Mouse (Mus musculus) thymus, adult 2 months (tissue): ENCODE measurements around the gene Auts2. TPM values are rescaled to one million over a fixed set of nuclear protein-coding genes. Genes with fewer than 3 reads are reported as not detected.

Experiments used
- DNase-seq: peaks from one replicate; pipeline ENCODE4 v3.0.0; 2021
- H3K27ac ChIP-seq: fragments of 200-500 bp; 2 replicates; pipeline ENCODE4 v1.5.1; 2012; ENCODE audit warnings: low read length, control low read depth; ENCODE audit not compliant: control insufficient read depth, insufficient read depth
- H3K27me3 ChIP-seq: fragments of 200-500 bp; 2 replicates; pipeline ENCODE4 v1.6.1; 2012; ENCODE audit warnings: mild to moderate bottlenecking, low read length, moderate library complexity, mixed read lengths; ENCODE audit not compliant: control insufficient read depth, insufficient read depth
- H3K36me3 ChIP-seq: fragments of 200-500 bp; 2 replicates; pipeline ENCODE4 v1.6.1; 2012; ENCODE audit warnings: mild to moderate bottlenecking, low read length, moderate library complexity; ENCODE audit not compliant: control insufficient read depth, insufficient read depth
- H3K4me1 ChIP-seq: fragments of 200-500 bp; replicated peaks from 2 replicates; pipeline ENCODE4 v1.6.1; 2012; ENCODE audit warnings: low read length; ENCODE audit not compliant: control insufficient read depth, insufficient read depth
- H3K4me3 ChIP-seq: fragments of 200-500 bp; 2 replicates; pipeline ENCODE4 v1.5.1; 2012; ENCODE audit warnings: mild to moderate bottlenecking, low read length, control low read depth, moderate library complexity; ENCODE audit not compliant: control insufficient read depth, insufficient read depth
- CTCF ChIP-seq: fragments of 200-500 bp; IDR thresholded peaks from 2 replicates; pipeline ENCODE4 v1.5.1; 2012; ENCODE audit warnings: mild to moderate bottlenecking, control low read depth, low read length, moderate library complexity, borderline replicate concordance; ENCODE audit not compliant: control insufficient read depth, poor library complexity, insufficient read depth; ENCODE audit errors: extremely low read depth
- POLR2A ChIP-seq: fragments of 200-500 bp; IDR thresholded peaks from 2 replicates; pipeline ENCODE4 v1.6.1; 2012; ENCODE audit warnings: mild to moderate bottlenecking, low read length, control low read depth, moderate library complexity; ENCODE audit not compliant: control insufficient read depth, poor library complexity, insufficient read depth; ENCODE audit errors: extremely low read depth
- WGBS: fragments of 180-500 bp; shearing (Covaris S2); methylation state at CpG from one replicate; pipeline ENCODE4 v1.1.7; 2018; 5-methylcytosine and 5-hydroxymethylcytosine counted together
- polyA plus RNA-seq: library from polyadenylated mRNA; depleted of rRNA; stranded (reverse); fragments of >200 nt; gene quantifications from 2 replicates; pipeline ENCODE4 v1.2.3, GENCODE M21; 2012

Gene Auts2
- polyA plus RNA-seq, 1 experiment: 4.9 TPM

DNA sequence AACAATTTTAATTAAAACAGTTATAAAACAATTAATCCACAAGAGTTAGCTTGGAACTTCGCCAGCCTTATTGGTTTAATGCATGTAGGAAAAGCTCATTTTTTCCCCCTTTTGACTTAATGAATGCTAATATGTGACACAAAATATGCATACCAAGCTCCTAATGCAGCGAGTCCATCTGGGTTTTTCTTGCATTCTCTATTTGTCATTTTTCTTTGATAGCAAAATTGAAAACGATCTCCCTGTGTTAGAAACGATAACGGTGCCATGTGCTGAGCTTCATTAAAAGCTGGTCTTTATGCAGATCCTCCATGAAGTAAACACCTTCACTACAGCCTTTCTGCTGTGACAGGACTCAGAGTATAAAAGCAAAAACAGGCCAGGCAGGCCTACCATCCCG is 62.7 kb downstream of the Auts2 start:
- no peaks in the 10 kb centered on the region for H3K27me3 ChIP-seq
- no peak overlapping the region for H3K4me3 ChIP-seq
- H3K27ac ChIP-seq: no peak overlapping the region
- WGBS: 87% methylated on average over 6 of the region's 6 CpGs
- H3K4me1 ChIP-seq: no peaks in the 10 kb centered on the region
- no peaks in the 10 kb centered on the region for H3K36me3 ChIP-seq
- no peak for DNase-seq
- TF ChIP-seq CTCF (no peak), POLR2A (no peak)

DNA sequence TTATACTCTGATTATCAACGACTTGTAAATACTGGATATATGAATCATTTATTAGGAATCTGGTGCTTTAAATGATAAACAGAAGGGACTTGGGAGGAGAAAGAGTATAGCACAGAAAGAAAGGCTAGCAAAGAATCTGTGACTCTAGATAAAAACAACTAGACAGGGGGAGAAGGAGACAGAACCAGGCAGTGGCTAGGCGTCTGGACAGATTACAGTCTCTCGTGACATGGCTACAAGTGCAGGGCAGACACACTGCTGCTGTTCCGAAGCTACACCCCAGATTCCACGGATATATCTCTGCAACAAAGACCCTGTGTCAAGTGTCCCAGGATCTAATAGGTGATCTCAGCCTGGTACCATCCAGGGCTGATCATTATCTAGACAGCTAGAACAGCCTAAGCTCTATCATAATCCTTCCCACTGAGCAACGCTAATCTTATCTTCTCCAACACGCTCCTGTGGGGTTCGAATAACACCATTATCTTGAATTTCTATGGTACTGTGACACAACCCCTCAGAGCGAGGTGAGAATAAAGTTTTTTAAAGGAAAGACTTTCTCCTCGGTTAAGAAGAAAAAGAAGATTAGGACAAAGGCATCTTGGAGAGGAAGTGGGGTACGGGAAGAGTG is 63.8 kb downstream of the Auts2 start:
- DNase-seq: no peak
- Histone ChIP-seq H3K27me3 (no peaks in the 10 kb centered on the region), H3K4me3 (no peak overlapping the region), H3K27ac (no peak overlapping the region), H3K4me1 (no peaks in the 10 kb centered on the region), H3K36me3 (no peaks in the 10 kb centered on the region)
- TF ChIP-seq POLR2A: no peak
- TF ChIP-seq CTCF: no peak
- 85% methylated on average over 11 of the region's 11 CpGs for WGBS

DNA sequence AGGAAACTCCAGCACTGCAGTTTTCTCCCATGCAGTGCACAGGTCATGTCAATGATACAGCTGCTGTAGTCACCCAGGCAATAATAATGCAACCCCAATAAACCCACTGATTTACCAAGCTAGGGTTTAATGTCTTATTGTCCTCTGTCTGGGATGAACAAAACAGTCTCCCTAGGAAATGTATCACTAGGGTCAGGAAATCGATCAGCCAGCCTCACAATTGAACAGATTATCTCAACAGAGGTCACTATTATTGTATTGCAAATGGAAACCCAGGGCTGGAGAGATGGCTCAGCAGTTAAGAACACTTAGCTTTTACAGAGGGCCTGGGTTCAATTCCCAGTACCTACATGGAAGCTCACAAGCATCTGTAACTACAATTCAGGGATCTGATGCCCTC is 65.6 kb downstream of the Auts2 start:
- H3K27me3 ChIP-seq: no peaks in the 10 kb centered on the region
- no peak overlapping the region for H3K4me3 ChIP-seq
- 83% methylated on average over 1 of the region's 1 CpGs for WGBS
- TF ChIP-seq CTCF: no peak
- no peaks in the 10 kb centered on the region for H3K4me1 ChIP-seq
- H3K36me3 ChIP-seq: no peaks in the 10 kb centered on the region
- no peak overlapping the region for H3K27ac ChIP-seq
- DNase-seq: no peak

DNA sequence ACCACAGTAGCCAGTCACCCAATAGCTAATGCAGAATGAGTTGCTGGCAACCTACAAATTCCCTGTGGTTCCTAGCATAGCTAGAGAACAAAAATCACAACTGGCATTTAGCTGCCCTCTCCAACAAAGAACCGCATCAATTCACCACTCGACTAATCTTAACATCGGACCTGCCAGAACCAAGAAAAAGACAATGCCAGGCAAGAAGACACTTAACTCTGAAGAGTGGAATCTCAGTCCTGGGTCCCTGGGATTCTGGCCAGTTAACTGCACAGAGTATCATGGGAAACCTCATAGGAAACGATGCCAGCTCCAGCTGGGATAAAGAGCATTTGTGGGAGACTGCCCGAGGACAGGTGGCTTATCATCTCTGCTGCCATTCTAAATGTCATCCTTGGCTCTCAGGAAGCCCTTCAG is 70.2 kb downstream of the Auts2 start:
- H3K27me3 ChIP-seq: no peaks in the 10 kb centered on the region
- no peaks in the 10 kb centered on the region for H3K4me1 ChIP-seq
- DNase-seq: no peak
- H3K27ac ChIP-seq: no peak overlapping the region
- no peaks in the 10 kb centered on the region for H3K36me3 ChIP-seq
- TF ChIP-seq CTCF (no peak), POLR2A (no peak)
- WGBS: 90% methylated on average over 5 of the region's 5 CpGs
- no peak overlapping the region for H3K4me3 ChIP-seq

DNA sequence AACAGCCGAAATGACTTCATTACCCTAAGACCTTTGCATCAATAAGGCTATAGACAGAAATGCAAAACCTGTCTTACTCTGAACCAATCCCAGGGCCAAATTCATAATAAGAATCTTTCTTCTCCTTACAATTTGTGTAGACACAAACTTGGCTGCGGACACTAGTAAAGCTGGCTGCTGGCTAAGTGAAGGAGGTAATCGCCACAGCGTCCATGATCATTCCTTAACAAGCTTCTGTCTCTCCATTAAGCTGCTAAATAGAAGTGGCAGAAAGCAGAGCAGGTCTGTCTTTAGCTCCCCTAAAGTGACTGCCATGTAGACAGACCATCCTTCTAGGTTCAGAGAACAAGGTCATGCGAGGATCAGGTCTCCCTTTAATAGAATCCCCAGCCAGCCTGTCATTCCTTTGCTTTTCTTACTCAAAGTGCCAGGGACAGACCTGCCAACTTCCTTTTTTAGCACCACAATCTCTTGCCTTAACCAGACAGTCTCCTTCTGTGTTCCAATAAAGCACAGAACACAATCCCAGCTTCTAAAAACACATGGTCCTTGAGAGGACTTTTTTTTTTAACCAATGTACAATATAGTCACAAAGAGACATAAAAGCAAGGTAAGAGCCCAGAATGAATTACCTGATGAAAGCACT is 70.8 kb downstream of the Auts2 start:
- Histone ChIP-seq H3K27ac (no peak overlapping the region), H3K4me3 (no peak overlapping the region), H3K4me1 (no peaks in the 10 kb centered on the region), H3K27me3 (no peaks in the 10 kb centered on the region), H3K36me3 (no peaks in the 10 kb centered on the region)
- no peak for TF ChIP-seq POLR2A
- no peak for TF ChIP-seq CTCF
- DNase-seq: no peak
- WGBS: 87% methylated on average over 5 of the region's 5 CpGs

DNA sequence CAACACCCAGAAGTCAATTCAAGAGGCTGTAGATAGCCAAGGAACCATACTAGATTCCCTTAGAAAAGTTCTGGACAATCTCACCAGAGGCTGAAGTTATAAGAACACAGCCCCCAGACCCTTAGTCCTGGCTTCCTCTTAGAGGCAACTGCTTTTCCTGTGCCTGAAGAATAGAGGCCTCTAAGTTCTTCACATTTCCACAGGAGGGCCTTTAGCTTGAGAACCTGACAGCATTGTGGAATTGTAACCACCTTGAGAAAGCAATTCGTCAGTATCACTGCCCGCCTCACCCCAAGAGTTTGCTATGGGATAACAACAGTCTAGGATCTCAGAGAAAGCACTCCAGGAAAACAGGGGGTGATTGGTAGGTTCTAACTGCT is 75.8 kb downstream of the Auts2 start:
- no peak for DNase-seq
- H3K36me3 ChIP-seq: no peaks in the 10 kb centered on the region
- WGBS: 91% methylated on average over 2 of the region's 2 CpGs
- TF ChIP-seq CTCF (no peak), POLR2A (no peak)
- no peak overlapping the region for H3K27ac ChIP-seq
- no peak overlapping the region for H3K4me3 ChIP-seq
- H3K27me3 ChIP-seq: no peaks in the 10 kb centered on the region
- no peaks in the 10 kb centered on the region for H3K4me1 ChIP-seq
